Mouse (Mus musculus): Measurements from ENCODE around the gene Secisbp2l. TPM values are rescaled to one million over a fixed set of nuclear protein-coding genes. Genes with fewer than 3 reads are reported as not detected.
A peak's percentile ranks its signal among the peaks of the same experiment; 100 is the strongest.

The Secisbp2l gene
- total RNA-seq, 2 experiments from 2014 or later = 19.3 to 43.1 TPM

DNA sequence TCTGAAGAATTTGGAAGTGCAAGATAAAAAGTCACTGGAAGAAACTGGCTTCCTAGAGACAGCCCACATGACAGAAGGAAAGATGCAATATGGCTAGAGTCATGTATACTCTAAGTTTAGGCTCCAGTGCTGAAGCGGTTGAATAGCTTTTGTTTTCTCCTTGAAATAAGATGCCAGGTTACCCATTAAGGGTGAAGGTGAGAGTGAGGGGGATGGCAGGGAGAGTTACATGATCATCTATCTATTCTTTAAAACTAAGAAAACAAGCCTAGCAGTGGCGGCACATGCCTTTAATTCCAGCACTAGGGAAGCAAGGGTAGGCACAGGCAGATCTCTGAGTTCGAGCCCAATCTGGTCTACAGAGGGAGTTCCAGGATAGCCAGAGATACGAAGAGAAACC is 2.4 kb upstream of the Secisbp2l start:
- ATAC-seq (replicated peaks; ENCODE audit: low FRiP score, poor library complexity, severe bottlenecking) = no peak

DNA sequence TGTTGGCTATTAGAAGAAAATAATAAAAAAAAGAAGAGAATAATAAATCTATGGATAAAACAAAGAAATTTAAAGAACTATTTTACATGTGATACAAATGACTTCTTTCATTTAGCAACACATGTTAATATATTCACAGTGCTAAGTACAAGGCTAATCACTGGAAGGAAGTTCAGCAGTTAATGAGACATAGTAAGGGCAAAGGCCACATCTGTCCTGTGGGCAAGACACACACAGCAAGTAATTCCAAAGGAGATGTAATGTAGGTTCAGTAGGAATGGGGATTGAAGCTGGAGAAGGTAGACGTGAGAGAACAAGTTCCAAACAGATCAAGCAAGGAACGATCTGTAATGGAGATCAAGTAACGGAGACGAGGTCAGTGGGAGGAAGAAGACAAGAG is 1.7 kb upstream of the Secisbp2l start:
- no peak for ATAC-seq (replicated peaks; ENCODE audit: low FRiP score, poor library complexity, severe bottlenecking)

DNA sequence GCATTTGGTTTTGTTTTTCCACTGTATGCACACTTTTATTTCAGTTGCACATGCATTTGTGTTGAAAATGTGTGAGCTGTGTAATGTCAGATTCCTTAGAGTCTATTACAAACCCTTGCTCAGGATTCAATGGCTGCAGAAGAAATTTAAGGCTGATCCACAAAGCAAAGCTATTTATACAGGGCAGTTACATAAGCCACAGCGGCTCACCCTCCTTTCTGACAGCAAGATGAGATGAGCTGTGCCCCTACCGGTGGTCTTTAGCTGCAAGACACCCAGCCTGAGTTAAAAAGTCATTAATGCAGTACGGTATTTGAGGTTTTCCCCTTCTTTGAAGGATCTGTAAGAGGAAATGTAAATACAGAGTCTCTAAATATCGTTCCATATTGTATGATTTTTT is 1.2 kb upstream of the Secisbp2l start:
- no peak for ATAC-seq (replicated peaks; ENCODE audit: low FRiP score, poor library complexity, severe bottlenecking)

DNA sequence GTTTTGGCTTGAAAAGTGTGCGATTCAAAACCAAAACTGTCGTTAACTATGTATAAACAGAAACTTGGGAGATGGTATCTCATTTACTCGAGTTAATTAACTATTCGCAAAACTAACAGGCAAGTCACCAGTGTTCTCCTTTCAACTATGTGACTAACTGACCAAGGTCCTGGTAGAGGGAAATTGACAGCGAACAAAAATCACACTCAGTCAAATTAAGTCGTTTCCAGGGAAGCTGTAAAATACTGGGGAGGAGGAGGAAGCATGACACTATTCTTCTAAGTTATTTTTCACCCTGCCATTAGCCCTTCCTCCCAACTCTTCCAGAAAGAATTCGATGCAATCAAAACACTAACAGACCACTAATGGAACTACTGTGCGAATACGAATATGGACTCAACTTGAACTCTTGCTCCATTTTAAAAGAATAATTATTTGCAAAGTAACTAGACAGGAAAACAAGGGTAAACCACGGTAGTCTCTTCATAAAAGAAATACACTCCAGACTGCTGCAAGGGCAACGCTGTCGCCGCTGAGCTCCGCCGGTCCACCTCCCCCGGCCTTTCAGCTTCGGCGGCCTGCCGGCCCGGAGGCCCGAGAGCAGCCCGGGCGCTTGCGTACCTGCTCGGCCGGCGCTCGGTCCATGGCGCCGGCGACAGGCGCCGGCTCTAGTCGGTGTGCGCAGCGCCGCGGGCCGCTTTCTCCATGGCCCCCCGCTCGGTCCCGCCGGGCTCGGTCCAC is 522 bp downstream of the Secisbp2l start:
- ATAC-seq (replicated peaks; ENCODE audit: low FRiP score, poor library complexity, severe bottlenecking) = no peak

DNA sequence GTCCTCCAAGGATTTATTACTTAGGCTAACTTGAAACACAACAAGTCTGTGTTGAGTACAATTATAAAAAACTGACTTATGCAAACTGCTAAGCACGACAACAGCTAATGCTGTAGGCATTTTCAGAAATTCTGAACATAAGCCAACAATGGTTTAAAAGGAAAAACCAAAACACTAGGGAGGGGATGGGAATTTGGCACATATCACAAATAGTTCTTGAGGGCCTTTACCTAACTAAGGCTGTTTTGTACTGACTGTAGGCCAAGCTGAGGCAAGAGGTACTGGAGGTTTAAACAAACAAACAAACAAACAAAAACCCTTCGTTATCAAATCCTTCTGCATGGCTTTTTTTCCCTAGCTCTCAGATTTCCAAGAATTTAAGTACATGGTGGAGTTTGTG is 1.7 kb downstream of the Secisbp2l start:
- ATAC-seq (replicated peaks; ENCODE audit: low FRiP score, poor library complexity, severe bottlenecking) = no peak

DNA sequence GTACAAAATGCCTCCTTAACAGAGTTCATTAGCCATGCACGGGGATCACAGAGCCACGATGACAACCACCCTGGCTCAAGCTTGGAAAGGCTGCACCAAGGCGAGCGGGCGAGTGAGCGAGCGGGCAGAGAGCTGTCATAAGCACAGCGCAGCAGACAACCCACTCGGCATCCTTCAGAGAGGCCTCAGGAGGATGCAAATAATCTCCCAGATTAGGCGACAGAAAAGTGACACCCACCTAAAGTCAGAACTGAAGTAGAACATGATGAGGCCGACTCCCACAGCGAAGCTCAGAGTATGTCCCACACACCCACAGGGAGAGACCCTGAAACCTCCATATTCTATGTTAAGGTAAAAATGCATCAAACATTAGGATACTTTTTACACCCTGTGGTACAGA is 4.3 kb downstream of the Secisbp2l start:
- ATAC-seq (replicated peaks; ENCODE audit: low FRiP score, poor library complexity, severe bottlenecking) = no peak

DNA sequence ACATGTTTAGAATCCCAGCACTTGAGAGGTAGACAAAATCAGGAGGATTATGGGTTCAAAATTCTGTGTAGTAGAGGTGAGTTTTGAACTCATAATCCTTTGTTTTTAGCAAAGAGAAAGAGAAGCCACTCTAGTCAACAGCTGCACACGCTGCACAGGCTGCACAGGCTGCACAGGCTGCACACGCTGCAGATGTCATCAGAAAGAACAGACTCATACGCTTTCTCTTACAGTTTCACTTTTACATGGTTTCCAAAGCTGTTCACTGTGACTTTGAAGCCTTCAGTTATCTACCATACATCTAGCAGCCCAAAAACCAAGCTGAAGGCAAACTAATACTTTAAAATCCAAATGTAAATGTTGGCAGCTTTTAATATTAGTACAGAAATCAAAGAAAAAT is 5.7 kb downstream of the Secisbp2l start:
- ATAC-seq (replicated peaks; ENCODE audit: low FRiP score, poor library complexity, severe bottlenecking) = no peak

DNA sequence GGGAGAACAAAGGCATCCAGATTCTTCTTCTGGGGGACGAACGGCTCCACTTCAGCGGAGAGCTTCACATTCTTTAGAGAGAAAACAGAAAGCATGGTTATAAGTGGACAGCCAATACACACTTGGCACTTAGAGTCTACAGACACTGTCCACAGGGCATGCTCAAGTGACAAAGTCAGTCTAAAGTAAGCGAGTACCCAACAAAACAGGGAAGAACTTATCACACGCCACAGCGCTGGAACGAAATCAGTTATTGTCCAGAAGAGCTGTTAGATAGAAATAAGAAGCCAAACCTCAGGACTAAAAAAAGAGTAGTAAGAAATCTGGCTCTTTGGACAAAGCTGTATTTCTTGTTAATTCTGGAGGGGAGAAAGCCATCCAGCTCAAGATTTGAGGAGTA is 7.0 kb downstream of the Secisbp2l start:
- ATAC-seq (replicated peaks; ENCODE audit: low FRiP score, poor library complexity, severe bottlenecking) = no peak

DNA sequence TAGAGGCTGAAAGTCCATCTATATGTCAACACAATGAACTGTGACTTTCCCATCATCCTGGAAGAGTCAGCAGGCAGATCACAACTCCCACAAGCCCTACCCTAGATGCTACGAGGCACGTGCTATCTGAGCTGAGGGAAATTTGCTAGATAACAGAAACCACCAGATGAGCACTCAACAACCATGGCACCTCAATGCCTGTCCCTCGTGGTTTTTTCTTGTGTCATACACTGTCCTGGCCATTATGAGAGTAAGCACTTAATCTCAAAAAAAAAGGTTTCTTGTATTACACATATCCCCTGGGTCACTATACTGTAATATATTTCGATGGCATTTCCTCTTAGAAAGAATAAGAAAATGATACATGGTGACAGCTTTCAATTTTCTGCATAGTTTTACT is 7.8 kb downstream of the Secisbp2l start:
- ATAC-seq (replicated peaks; ENCODE audit: low FRiP score, poor library complexity, severe bottlenecking) = no peak

DNA sequence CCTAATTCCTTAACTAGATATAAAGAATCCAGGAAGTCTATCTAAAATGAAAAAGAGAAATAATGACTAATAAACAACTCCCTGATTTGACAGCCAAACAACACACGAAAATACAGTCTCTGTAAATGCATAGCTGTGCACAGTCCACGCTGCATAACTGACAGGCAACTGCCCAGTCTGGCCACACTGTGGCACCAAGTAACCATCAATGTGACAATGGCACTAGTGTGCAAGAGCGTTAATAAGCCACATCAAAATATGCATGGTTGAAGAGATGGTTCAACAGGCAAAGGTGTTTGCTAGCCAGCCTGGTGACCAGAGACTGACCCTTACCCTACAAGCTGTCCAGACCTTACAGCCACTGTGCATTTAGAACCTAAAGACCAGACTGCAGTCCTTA is 17.6 kb downstream of the Secisbp2l start:
- no peak for ATAC-seq (replicated peaks; ENCODE audit: low FRiP score, poor library complexity, severe bottlenecking)

DNA sequence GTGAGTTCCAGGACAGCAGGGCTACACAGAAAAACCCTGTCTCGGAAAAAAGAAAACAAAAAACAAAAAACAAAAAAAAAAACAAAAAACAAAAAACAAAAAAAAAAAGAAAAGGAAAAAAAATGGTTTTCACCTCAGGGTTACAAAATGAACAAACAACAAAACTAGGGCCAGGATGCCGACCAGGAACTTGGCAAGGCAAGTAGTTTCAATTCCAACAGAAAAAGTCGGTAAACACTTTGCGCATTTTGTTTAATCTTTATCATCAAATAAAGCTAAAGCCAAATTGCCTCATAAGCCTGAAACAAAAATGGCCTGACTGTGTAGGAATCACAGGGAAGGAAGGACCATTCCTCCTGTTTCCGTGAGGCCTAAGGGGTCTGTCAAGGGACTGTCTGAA is 18.1 kb downstream of the Secisbp2l start:
- ATAC-seq (replicated peaks; ENCODE audit: low FRiP score, poor library complexity, severe bottlenecking) = no peak

DNA sequence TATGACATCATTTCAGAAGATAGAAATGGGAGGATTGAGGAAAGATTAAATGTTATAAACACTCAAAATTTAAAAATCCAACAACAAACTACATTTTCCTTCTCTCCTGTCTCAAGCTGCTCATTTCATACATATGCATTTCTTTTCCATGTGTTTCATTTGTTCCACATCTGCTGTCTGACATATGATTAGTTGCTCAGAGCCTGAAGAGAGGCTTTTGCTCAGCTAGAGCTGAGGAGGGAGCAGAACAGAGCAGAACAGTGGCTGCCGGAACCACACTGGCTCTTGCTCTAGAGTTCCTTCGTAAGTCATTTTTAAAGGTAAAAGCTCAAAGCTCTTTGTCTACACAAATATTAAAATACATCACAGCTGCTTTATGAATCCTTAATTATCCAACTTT is 33.3 kb downstream of the Secisbp2l start:
- no peak for ATAC-seq (replicated peaks; ENCODE audit: low FRiP score, poor library complexity, severe bottlenecking)

DNA sequence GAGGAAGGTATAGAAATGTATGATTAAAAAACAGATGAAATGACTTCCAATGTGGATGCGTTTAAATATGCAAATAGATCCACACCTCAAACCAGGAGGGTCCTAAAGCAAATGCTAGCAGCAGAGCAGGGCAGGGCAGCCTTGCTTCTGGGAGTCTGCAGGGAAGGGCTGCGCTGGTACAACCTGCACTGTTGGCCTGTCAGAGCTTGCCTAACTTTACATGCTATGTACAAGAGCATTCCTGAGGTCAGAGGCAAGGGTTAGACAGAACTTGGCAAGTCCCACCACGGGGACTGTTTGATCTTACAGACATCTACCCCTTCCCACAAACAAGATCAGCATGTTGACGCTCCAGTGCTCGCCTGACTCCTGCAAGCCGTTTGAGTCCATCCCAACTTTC is 43.3 kb downstream of the Secisbp2l start:
- no peak for ATAC-seq (replicated peaks; ENCODE audit: low FRiP score, poor library complexity, severe bottlenecking)

DNA sequence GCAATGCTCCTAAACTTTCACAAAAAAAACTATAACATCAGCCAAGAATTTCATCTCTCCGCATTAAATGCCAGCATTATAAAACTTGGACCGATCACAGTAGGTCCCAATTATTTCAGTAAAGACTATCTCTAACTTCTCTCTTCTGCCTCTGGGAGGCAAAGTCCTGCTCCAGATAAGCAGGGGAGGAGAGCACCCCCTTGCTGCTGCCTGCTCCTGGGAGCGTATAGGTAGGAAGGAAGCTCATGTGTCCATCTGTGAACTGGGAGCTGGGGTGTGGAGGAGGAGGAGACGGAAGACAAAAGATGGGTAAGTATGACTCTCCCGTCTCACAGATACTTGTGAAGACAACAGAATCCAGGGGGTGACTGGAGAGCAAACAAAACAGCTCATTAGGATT is 44.0 kb downstream of the Secisbp2l start:
- no peak for ATAC-seq (replicated peaks; ENCODE audit: low FRiP score, poor library complexity, severe bottlenecking)

DNA sequence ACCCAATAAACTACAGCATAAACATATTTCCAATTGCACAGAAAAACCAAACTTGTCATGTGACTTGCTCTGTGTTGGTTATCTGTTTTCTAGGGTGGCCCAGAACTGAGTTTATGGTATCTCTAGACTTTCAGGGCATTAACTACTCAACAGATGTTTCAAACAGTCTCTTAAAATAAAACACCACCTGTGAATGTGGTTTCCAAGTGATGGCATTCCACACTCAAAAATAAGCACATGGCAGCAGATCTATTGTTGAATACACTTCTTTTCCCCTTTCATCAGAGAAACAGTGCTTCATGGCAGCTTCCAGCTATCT is 46.7 kb downstream of the Secisbp2l start:
- ATAC-seq (replicated peaks; ENCODE audit: low FRiP score, poor library complexity, severe bottlenecking) = peak; percentile 53

DNA sequence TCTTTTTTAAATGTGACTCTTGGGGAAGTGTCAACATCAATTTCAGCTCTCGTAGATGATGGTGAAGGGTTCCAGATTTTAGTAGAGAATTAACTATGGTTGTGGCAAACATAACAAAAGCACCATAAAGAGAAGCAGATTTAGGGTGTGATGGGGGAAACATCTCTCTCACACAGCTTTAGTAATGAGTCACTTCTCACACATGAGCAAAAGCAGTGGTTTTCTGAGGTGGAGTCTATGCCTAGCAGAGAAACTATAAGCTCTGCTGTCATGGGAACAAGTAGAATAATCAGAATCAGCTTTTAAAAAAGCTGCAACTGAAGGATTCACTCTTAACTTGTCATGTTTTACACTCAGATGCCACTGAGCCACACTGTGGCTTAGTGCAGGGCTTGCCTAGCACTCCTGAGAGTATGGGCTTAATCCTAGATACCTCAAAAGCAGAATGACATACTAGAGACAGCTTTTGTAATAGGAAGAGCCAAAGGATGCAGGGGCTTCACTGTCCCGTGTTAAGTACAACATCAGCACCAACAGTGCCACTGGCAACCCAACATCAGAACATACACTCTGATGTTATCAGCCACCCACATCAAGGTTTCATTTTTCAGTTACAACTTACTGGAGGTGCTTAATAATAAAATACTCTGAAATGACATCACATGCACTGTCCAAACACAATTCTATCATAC is 47.2 kb downstream of the Secisbp2l start:
- ATAC-seq (replicated peaks; ENCODE audit: low FRiP score, poor library complexity, severe bottlenecking) = 0 out of 2 replicates have a peak, but pooled peaks have one; percentile 7

DNA sequence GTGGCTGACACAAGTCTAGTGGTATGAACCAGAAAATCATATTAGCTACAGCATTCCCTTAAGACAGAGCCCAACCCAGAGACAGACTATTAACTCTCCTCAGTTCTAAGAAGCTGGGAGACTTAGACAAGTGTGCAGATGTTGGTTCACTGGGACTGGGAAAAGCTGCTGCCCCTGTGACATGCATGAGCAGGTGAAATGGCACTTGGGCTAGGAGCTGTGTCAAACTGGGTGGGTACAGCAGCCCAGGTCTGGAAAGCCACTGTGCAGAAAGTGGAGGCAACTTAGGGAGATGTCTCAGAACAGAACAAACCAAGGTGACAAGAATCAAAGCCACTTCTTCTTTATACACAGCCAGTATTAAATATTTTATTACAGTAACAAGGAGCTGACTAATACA is 47.9 kb downstream of the Secisbp2l start:
- ATAC-seq (replicated peaks; ENCODE audit: low FRiP score, poor library complexity, severe bottlenecking) = no peak

DNA sequence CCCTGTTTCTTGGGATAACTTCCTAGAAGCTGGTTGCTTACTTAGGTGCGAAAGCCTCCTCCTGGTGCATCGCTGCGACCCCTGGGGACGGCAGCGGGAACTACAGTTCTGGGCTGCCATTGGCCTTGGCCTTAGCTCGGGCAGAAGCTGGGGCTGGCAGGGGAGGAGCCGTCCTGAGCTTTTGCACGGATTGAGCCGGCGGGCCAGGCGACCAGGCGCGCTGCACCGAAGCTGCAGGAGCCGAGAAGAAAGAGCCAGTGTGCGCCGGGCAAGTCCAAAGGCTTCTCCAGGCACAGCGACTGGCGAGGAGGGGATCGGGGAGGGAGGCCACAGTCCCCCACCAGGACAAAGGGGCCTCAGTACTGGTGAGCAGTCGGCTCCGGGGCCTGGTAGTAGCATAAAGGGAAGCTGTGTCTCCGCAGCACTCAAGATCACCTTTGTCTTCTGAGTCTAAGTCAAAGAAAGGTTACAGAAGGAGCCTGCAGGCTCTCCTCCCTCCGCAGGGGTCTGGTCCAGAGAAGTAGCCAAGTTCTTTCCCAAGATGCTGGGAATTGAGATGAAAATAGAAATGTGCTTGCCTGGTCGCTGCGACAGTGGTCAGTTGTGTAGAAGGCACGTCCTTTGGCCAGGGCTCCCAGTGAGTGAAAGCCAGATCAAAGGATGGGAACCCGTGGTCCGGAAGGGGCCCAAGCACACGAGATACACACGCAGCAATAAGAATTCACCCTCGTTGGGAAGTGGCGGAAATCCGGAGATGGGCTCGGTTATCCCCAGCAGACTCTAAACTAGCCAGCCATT is 50.7 kb downstream of the Secisbp2l start:
- peak; percentile 83 for ATAC-seq (replicated peaks; ENCODE audit: low FRiP score, poor library complexity, severe bottlenecking)

DNA sequence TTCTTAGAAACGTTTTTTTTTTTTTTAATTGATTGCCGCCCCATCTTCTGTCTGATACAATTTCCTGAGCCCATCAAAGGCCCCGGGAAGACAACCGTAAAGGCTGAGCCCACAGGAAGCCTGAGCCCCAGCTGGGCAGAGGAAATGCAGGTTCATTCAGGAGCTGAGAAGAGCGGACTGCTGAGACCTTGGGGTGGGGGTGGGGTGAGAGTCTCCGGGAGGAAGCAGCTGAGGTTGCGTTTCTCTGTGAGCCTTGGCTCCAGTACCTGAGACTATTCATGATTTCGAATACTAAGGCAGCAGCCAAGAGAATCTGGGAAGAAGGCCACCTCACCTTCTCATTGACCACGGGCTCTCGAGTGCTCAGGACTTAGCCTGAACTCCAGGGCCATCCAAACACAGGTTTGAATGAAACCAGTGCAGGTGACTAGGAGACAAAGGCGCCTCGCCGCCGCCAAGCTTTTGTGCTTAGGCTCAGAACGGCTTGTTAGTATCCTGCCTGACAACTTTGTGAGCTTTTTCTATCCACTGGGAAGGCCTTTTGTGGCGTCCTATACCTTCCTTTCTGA is 58.0 kb downstream of the Secisbp2l start:
- ATAC-seq (replicated peaks; ENCODE audit: low FRiP score, poor library complexity, severe bottlenecking) = no peak

DNA sequence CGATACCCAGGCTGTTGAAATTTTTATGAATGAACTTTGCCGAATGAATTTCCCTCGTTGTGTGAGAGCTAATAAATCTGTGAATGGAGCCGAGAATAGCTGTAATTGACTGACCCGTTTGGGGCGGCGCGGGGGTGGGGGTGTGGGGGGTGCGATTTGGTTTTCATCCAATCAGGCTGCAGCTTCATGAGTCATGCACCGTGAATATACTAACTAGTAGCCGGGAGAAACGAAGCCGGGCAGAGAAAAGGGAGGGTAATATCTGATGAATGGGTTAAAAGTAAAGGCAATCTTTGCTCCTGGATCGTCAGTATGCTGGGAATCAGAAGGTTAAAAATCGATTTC is 58.6 kb downstream of the Secisbp2l start, which contains the start of gene Shc4:
Gene Shc4 (minus strand): TSS at position 63 of the 345 bp plus-strand sequence.
- ATAC-seq (replicated peaks; ENCODE audit: low FRiP score, poor library complexity, severe bottlenecking) = no peak

All from erythroid progenitor cell, adult 5-6 weeks (primary cell).